Mouse (Mus musculus) ZHBTc4 (cell line): ENCODE data around the gene Hapln4.

ENCODE experiments used
- DNase-seq: peaks from one replicate; pipeline ENCODE4 v3.0.0-alpha.2; 2011; ENCODE audit warnings: low read depth, low spot score

The Hapln4 gene

GRCm38 (mm10) chr8:70137890-70138289 lies 54.6 kb downstream of the Hapln4 start:
- no peak for DNase-seq

- peak; percentile 99 for DNase-seq
Measured at GRCm38 (mm10) chr8:70139026-70139857, 56.0 kb downstream of the Hapln4 start, which contains the start of the genes Rfxank, Borcs8 and Mef2b. Rfxank (minus strand) TSS chr8:70139154. Borcs8 (plus strand) TSS chr8:70139499. Mef2b (plus strand) TSS chr8:70139711.

- DNase-seq, result no peak
Measured at GRCm38 (mm10) chr8:70139981-70140380, 56.7 kb downstream of the Hapln4 start.
